Mouse (Mus musculus) midbrain, embryonic 16.5 days (tissue): ENCODE measurements at regions not wholly inside any gene's neighbourhood (a gene's known extent, or its start where the extent isn't known, plus 50 kb on each side); places are given as distances from the start of the nearest gene placed in this dataset.
A peak's percentile ranks its signal among the peaks of the same experiment; 100 is the strongest.

Experiments used
- ATAC-seq: fragments of 200-750 bp; cut with Nextera tagmentation; 2 replicates; pipeline ENCODE4 v1.8.0; 2017; ENCODE audit warnings: moderate TSS enrichment
- H3K27ac ChIP-seq: fragments of 300-500 bp; sonication (generic); 2 replicates; pipeline ENCODE4 v1.5.1; 2014; ENCODE audit warnings: mild to moderate bottlenecking, low read length, mixed read lengths
- H3K27me3 ChIP-seq: fragments of 300-500 bp; sonication (generic); 2 replicates; pipeline ENCODE4 v1.6.1; 2014; ENCODE audit warnings: low read depth, low read length, mixed read lengths; ENCODE audit not compliant: control insufficient read depth, insufficient read depth
- H3K36me3 ChIP-seq: fragments of 300-500 bp; sonication (generic); 2 replicates; pipeline ENCODE4 v1.6.1; 2014; ENCODE audit warnings: mild to moderate bottlenecking, low read length, moderate library complexity, mixed read lengths; ENCODE audit not compliant: control insufficient read depth, insufficient read depth
- H3K4me1 ChIP-seq: fragments of 300-500 bp; sonication (generic); 2 replicates; pipeline ENCODE4 v1.6.1; 2014; ENCODE audit warnings: mild to moderate bottlenecking, low read length, mixed read lengths; ENCODE audit not compliant: control insufficient read depth, insufficient read depth
- H3K4me2 ChIP-seq: fragments of 300-500 bp; sonication (generic); 2 replicates; pipeline ENCODE4 v1.6.1; 2014; ENCODE audit warnings: mild to moderate bottlenecking, low read length, mixed read lengths
- H3K4me3 ChIP-seq: fragments of 300-500 bp; sonication (generic); 2 replicates; pipeline ENCODE4 v1.5.1; 2014; ENCODE audit warnings: low read depth, mild to moderate bottlenecking, low read length, moderate library complexity, mixed read lengths
- H3K9ac ChIP-seq: fragments of 300-500 bp; sonication (generic); 2 replicates; pipeline ENCODE4 v1.6.1; 2014; ENCODE audit warnings: low read depth, low read length, mixed read lengths
- H3K9me3 ChIP-seq: fragments of 300-500 bp; sonication (generic); replicated peaks from 2 replicates; pipeline ENCODE4 v1.6.1; 2014; ENCODE audit warnings: mild to moderate bottlenecking, low read length, mixed read lengths; ENCODE audit not compliant: control insufficient read depth, poor library complexity, severe bottlenecking
- WGBS: fragments of 180-500 bp; shearing (Covaris S2); extraction: QIAGEN DNeasy Blood & Tissue Kit; methylation state at CpG from one replicate; pipeline ENCODE4 v1.1.7; 2014; 5-methylcytosine and 5-hydroxymethylcytosine counted together

DNA sequence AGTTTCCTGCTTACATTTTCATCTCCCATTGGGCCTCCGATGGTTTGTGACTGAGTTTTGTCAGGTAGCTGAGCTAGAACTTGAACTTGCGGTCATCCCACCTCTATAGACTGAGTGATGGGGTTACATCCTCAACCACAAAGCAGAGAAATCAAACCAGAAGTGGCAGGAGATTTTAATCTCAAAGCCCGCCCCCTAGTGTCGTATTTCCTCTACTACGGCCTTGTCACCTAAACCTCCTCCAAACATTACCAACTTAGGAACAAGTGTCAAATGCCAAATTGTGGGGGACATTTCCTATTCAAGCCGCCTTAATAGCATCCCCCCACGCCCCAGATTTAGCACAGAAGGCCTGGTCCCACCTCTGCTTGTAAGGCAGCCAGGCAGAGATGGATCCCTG, 286.3 kb upstream of the Lrig3 start:
- H3K36me3 ChIP-seq: no peaks in the 10 kb centered on the region
- no peaks in the 10 kb centered on the region for H3K27me3 ChIP-seq
- H3K9me3 ChIP-seq: no peaks in the 10 kb centered on the region
- H3K4me3 ChIP-seq: no peak overlapping the region
- ATAC-seq: no peak
- 82% methylated on average over 7 of the region's 7 CpGs for WGBS
- H3K4me2 ChIP-seq: no peak overlapping the region
- no peak overlapping the region for H3K9ac ChIP-seq
- H3K27ac ChIP-seq: no peak overlapping the region
- no peaks in the 10 kb centered on the region for H3K4me1 ChIP-seq

DNA sequence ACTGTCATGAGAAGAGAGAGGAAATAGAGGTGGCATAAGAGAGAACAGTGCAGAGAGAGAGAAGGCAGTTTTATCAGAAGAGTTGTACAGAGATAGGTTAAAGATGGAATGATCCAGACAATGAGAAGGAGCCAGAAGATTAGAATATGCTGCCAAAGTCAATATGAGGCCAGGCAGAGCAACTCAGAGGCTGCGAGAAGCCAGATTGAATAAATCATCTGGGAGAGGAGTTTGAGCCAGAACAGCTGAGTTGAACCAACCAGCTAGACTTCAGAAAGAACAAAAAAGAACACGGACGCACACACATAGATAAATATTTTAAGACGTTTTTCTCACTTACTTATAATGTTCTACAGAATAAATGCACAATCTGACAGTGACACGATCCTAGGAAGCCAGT, 280.8 kb upstream of the Lrig3 start:
- Histone ChIP-seq H3K9ac (no peak overlapping the region), H3K27me3 (no peaks in the 10 kb centered on the region), H3K4me3 (no peak overlapping the region), H3K27ac (no peak overlapping the region), H3K4me1 (no peaks in the 10 kb centered on the region), H3K36me3 (no peaks in the 10 kb centered on the region), H3K4me2 (no peak overlapping the region), H3K9me3 (no peaks in the 10 kb centered on the region)
- no peak for ATAC-seq
- 88% methylated on average over 5 of the region's 5 CpGs for WGBS

DNA sequence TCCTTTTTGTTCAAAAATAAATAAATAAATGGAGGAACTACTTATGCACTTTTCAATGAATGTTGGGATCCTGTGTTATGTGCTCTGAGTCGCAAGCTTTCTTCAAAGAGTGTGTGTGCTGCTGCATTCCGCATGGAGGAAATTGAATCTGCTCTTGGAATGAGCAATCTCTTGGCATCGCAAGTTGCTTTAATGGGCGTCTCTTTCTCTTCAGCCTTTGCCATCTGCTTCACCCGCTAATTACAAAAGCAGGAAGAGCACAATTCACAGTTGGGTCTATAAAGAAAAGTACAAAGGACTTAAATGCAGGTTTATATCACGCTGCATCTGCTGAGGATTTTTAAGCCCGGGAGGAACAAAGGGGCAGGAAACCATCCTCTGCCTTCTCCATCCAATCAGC, 272.5 kb upstream of the Lrig3 start:
- H3K4me2 ChIP-seq: 0 out of 2 replicates have a peak overlapping the region, but pooled peaks have one; percentile 0

DNA sequence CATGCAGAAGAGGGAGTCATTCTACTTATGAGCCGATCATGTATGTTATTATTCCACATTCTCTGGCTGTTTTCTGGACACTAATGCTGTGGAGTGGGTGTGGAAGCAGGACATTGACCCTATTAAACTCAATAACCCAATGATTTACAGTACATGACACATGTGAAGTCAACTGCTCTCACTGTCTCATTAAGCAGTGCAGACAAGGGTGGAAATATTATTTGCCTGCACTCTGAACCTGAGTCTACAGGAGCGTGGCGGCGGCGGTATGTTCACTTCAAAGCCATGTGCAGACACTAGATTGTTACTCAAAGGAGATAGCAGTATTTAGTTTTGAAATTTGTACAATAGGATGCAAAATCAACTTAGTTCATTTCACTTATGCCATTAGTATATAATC, 269.8 kb upstream of the Lrig3 start:
- no peak overlapping the region for H3K4me3 ChIP-seq
- WGBS: 88% methylated on average over 5 of the region's 5 CpGs
- no peaks in the 10 kb centered on the region for H3K36me3 ChIP-seq
- no peak overlapping the region for H3K9ac ChIP-seq
- H3K27me3 ChIP-seq: no peaks in the 10 kb centered on the region
- H3K27ac ChIP-seq: no peak overlapping the region
- no peak for ATAC-seq
- H3K4me2 ChIP-seq: no peak overlapping the region
- no peaks in the 10 kb centered on the region for H3K4me1 ChIP-seq
- no peaks in the 10 kb centered on the region for H3K9me3 ChIP-seq

More for the DNA sequence above, 272.5 kb upstream of the Lrig3 start:
- Histone ChIP-seq H3K27ac (no peak overlapping the region), H3K27me3 (no peaks in the 10 kb centered on the region), H3K36me3 (no peaks in the 10 kb centered on the region), H3K9me3 (no peaks in the 10 kb centered on the region), H3K4me1 (no peaks in the 10 kb centered on the region), H3K4me3 (no peak overlapping the region), H3K9ac (no peak overlapping the region)
- 44% methylated on average over 7 of the region's 7 CpGs for WGBS
- ATAC-seq: no peak

DNA sequence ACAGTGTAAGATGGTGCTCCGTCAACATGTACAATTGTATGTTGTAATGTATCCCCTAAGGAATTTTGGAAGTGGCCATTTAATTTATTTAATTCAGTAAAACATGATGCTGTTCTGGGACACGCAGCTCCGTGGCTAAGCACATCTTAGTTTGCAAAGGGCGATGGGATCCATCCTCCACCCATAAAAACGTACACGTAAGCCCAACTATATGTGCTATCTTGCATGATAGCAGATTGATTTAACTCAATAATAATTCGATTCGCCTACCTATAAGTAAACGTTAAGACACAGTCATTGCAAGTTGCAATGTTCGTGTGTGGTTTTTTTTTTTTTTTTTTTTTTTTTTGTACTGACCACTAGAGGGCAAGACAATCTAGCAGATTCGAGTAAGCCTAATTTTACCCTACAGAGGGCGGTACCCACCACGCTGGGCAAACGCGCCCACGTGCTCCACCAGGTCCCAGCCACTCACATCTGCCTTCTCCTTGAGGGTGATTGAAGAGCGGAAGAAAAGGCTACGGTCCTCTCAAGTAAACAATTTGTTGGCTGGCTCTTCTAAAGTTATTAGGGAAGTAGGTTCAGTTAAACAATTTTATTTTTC, 240.8 kb upstream of the Lrig3 start:
- no peaks in the 10 kb centered on the region for H3K27me3 ChIP-seq
- H3K27ac ChIP-seq: no peak overlapping the region
- H3K9ac ChIP-seq: no peak overlapping the region
- no peak overlapping the region for H3K4me3 ChIP-seq
- H3K4me1 ChIP-seq: peaks cover 2% of the 10 kb centered on the region; the same call in 1 of the 2 replicates
- peak overlapping the region; percentile 26; the same call in 1 of the 2 replicates for H3K4me2 ChIP-seq
- WGBS: 33% methylated on average over 18 of the region's 18 CpGs
- no peaks in the 10 kb centered on the region for H3K36me3 ChIP-seq
- no peak for ATAC-seq
- H3K9me3 ChIP-seq: no peaks in the 10 kb centered on the region

DNA sequence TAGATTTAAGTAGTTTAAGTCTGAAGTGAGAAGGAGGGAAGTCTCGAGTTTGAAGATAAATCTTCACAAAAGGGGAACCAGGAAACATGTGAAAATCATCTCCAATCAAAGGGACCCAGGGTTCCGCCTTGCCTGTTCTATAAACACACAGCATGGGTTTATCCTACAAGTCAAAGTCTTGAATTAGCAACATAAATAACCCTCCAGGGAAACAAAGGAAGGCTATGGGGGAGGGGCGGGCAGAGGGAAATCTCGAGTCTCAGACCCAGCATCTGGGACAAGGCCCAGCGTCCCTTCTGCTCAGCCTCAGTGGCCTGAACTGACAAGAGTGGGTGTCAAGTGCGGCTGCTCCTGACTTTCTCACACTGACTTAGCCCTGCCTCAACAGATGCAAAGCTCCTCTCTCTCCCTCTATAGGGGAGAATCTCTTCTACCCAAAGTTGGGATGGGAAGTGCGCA, 240.3 kb upstream of the Lrig3 start:
- WGBS: 33% methylated on average over 7 of the region's 7 CpGs
- Histone ChIP-seq H3K9ac (no peak overlapping the region), H3K27ac (no peak overlapping the region), H3K9me3 (no peaks in the 10 kb centered on the region), H3K36me3 (no peaks in the 10 kb centered on the region), H3K27me3 (no peaks in the 10 kb centered on the region), H3K4me3 (no peak overlapping the region), H3K4me2 (no peak overlapping the region), H3K4me1 (peaks cover 2% of the 10 kb centered on the region; the same call in 1 of the 2 replicates)
- no peak for ATAC-seq

DNA sequence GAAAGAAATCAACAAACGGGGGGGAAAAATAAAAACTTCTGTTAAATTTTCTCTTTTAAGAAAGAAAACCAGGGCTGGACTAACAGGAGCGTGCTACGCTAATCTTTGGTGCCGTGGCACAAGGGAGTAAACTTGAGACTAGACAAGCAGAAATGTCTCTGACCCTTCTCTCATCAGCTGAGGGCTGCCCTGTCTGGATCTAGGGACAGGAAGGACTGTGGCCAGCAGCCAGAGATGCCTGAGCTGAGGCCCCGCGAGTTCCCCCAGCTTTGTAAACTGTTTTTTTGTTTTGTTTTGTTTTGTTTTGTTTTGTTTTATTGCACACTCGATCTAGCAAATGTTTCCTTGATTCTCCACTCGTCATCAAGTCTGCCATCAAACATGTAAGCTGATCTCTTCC, 239.4 kb upstream of the Lrig3 start:
- H3K4me2 ChIP-seq: no peak overlapping the region
- H3K27ac ChIP-seq: no peak overlapping the region
- H3K9ac ChIP-seq: no peak overlapping the region
- H3K27me3 ChIP-seq: no peaks in the 10 kb centered on the region
- no peaks in the 10 kb centered on the region for H3K9me3 ChIP-seq
- no peaks in the 10 kb centered on the region for H3K36me3 ChIP-seq
- no peak overlapping the region for H3K4me3 ChIP-seq
- ATAC-seq: no peak
- WGBS: 77% methylated on average over 8 of the region's 8 CpGs
- peaks cover 2% of the 10 kb centered on the region; the same call in 1 of the 2 replicates for H3K4me1 ChIP-seq

DNA sequence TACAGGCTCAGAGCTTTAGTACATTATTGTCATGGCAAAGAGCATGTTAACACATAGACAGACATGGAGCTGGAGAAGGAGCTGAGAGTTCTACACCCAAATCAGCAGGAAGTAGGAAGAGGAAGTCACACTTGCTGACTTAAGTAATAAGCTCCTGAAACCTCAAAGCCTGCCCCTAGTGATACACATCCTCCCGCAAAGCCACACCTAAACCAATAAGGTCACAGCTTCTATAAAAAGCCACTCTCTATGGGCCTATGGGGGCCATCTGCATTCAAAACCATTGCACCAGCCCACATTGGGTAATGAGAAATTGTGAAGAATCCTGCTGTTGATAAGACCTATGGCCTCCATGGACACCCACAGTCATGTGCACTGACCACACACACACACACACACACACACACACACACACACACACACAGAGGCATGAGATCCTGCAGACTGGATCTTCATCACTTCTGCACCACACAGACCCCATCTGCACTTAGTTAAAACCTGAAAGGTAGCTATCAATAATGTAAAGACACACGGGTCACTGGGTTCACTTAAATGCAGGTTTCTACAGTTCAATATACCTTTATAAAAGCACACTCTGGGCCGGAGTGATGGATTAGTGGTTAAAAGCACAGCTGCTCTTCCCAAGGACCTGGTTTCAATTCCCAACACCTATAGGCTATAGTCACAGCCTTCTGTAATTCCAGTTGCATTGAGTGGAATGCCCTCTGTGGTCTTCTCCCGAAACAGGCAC, 230.0 kb upstream of the Lrig3 start:
- whole genome bisulfite sequencing: 87% methylated on average over 4 of the region's 4 CpGs
- H3K9ac ChIP-seq: no peak overlapping the region
- H3K4me2 ChIP-seq: no peak overlapping the region
- no peak overlapping the region for H3K27ac ChIP-seq
- H3K4me3 ChIP-seq: no peak overlapping the region
- no peaks in the 10 kb centered on the region for H3K9me3 ChIP-seq
- no peak for ATAC-seq
- no peaks in the 10 kb centered on the region for H3K27me3 ChIP-seq
- H3K4me1 ChIP-seq: no peaks in the 10 kb centered on the region
- H3K36me3 ChIP-seq: no peaks in the 10 kb centered on the region

DNA sequence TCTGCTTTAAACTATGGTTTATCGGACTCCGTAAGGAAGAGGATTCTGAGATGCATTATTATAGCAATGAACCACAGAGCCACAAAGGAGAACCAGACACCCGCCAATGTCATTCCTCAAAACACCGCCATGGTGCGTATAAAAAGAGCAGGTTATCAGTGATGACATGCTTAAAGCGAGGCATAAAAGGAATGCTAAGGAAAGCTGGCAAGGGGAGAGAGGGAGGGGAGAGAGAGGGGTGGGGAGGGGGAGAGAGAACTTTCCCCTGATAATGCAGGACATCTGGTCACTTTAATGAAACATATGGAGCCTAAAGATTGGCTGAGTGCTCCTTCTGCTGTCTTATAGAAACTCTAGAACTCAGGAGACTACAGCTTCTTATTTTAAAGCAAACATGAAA, 222.8 kb upstream of the Lrig3 start:
- 42% methylated on average over 6 of the region's 6 CpGs for WGBS
- no peaks in the 10 kb centered on the region for H3K27me3 ChIP-seq
- H3K9ac ChIP-seq: no peak overlapping the region
- no peak for ATAC-seq
- no peaks in the 10 kb centered on the region for H3K9me3 ChIP-seq
- H3K27ac ChIP-seq: no peak overlapping the region
- H3K4me1 ChIP-seq: no peaks in the 10 kb centered on the region
- no peak overlapping the region for H3K4me3 ChIP-seq
- H3K36me3 ChIP-seq: no peaks in the 10 kb centered on the region
- H3K4me2 ChIP-seq: no peak overlapping the region
